Mouse (Mus musculus) urinary bladder, postnatal 14 days (tissue): ENCODE measurements around the gene Vmn1r87.
"Not testable (repeated sequence)": the region's sequence is repeated elsewhere in the genome, so short reads cannot be mapped to it uniquely, and the experiment has no call there.

Experiments used
- DNase-seq: peaks from one replicate; pipeline ENCODE4 v3.0.0; 2021; ENCODE audit warnings: low spot score

Vmn1r87 gene

GRCm38 (mm10) chr7:13140057-13140456 lies at the start of gene Vmn1r87:
TSS of gene Vmn1r87 (minus strand) at chr7:13140157.
- no peak for DNase-seq

- no peak for DNase-seq
Measured at GRCm38 (mm10) chr7:13159268-13159667, 19.3 kb upstream of the Vmn1r87 start, which contains the start of gene Vmn1r88. TSS of gene Vmn1r88 (plus strand) at chr7:13159568.

GRCm38 (mm10) chr7:13137340-13137739 lies 2.6 kb downstream of the Vmn1r87 start:
- DNase-seq = no peak

GRCm38 (mm10) chr7:13131856-13132255 lies 8.1 kb downstream of the Vmn1r87 start:
- no peak for DNase-seq

GRCm38 (mm10) chr7:13123554-13124153 lies 16.3 kb downstream of the Vmn1r87 start:
- DNase-seq = not testable (repeated sequence)

GRCm38 (mm10) chr7:13119817-13120216 lies 20.1 kb downstream of the Vmn1r87 start, which contains the start of gene Vmn1r86:
TSS of gene Vmn1r86 (minus strand) at chr7:13119917.
- DNase-seq = no peak

- DNase-seq = no peak
Measured at GRCm38 (mm10) chr7:13095073-13095472, 44.9 kb downstream of the Vmn1r87 start, which contains the start of gene Vmn1r85. TSS of gene Vmn1r85 (minus strand) at chr7:13095173.
